Mouse (Mus musculus): ENCODE measurements around the gene Samsn1. TPM values are rescaled to one million over a fixed set of nuclear protein-coding genes. Genes with fewer than 3 reads are reported as not detected.

The Samsn1 gene
- total and polyA plus RNA-seq, 2 experiments from 2014 or later: 0.19 to 1.2 TPM

- TF ChIP-seq CTCF (IDR thresholded peaks at IDR 0.05; ENCODE audit: low read depth) (no peak), EP300 (IDR thresholded peaks at IDR 0.05; ENCODE audit: low read depth) (no peak)
- ATAC-seq (ENCODE audit: insufficient read depth, low read depth): no peak
- Histone ChIP-seq H3K27ac (ENCODE audit: low read depth) (no peak overlapping the region), H3K9me3 (replicated peaks; ENCODE audit: control insufficient read depth, low read length) (no peaks in the 10 kb centered on the region), H3K4me2 (ENCODE audit: low read depth, low read length) (no peak overlapping the region), H3K4me1 (ENCODE audit: control insufficient read depth, insufficient read depth) (no peaks in the 10 kb centered on the region), H3K4me3 (ENCODE audit: low read depth, low read length) (no peak overlapping the region), H3K9ac (replicated peaks; ENCODE audit: low read depth, low read length) (no peak overlapping the region), H3K36me3 (replicated peaks; ENCODE audit: control insufficient read depth, insufficient read depth, low read length) (no peaks in the 10 kb centered on the region), H3K27me3 (ENCODE audit: control insufficient read depth, insufficient read depth, low read length) (no peaks in the 10 kb centered on the region)
- DNase-seq (ENCODE audit: low spot score): no peak
- WGBS: 75% methylated on average over 6 of the region's 6 CpGs
These were observed 18.4 kb upstream of the Samsn1 start for GRCm38 (mm10) chr16:76040319-76040945.

GRCm38 (mm10) chr16:76019164-76019563 lies 2.9 kb downstream of the Samsn1 start:
- H3K4me1 ChIP-seq (ENCODE audit: control insufficient read depth, insufficient read depth): no peaks in the 10 kb centered on the region
- no peaks in the 10 kb centered on the region for H3K27me3 ChIP-seq (ENCODE audit: control insufficient read depth, insufficient read depth, low read length)
- 34% methylated on average over 1 of the region's 1 CpGs for WGBS
- no peak overlapping the region for H3K4me2 ChIP-seq (ENCODE audit: low read depth, low read length)
- no peak overlapping the region for H3K27ac ChIP-seq (ENCODE audit: low read depth)
- TF ChIP-seq CTCF (IDR thresholded peaks at IDR 0.05; ENCODE audit: low read depth): no peak
- TF ChIP-seq EP300 (IDR thresholded peaks at IDR 0.05; ENCODE audit: low read depth): no peak
- no peaks in the 10 kb centered on the region for H3K9me3 ChIP-seq (replicated peaks; ENCODE audit: control insufficient read depth, low read length)
- no peak overlapping the region for H3K4me3 ChIP-seq (ENCODE audit: low read depth, low read length)
- ATAC-seq (ENCODE audit: insufficient read depth, low read depth) (no peak), DNase-seq (ENCODE audit: low spot score) (no peak)
- no peak overlapping the region for H3K9ac ChIP-seq (replicated peaks; ENCODE audit: low read depth, low read length)
- no peaks in the 10 kb centered on the region for H3K36me3 ChIP-seq (replicated peaks; ENCODE audit: control insufficient read depth, insufficient read depth, low read length)

DNA sequence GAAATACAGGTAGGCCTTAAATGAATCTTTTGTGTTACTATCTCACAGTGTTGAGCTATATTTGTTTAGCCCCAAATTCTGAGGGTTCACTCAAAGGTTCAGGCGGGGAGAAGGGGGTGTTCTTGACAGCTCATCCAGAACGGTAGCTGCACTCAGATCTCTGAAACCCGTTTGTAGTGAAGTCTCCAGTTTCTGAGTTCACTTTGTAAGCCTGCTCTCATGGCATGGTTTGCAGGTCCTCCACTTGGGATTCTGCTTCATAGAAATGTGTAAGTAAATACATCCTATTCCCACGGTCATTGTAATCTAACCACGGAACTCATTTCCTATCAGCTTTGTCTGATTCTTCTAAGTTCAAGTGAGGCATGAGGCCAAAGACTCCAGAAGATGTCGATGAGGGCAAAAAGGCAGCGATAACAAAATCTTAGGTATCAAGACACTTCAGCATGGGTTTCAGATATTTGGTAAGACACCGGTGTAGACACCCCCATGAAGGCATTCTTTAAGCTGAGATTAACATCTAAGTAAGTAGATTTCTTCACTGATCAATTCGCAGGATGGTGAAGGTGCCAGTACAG lies 18.2 kb downstream of the Samsn1 start:
- 83% methylated on average over 9 of the region's 9 CpGs for WGBS
- no peak for ATAC-seq (ENCODE audit: insufficient read depth, low read depth)

GRCm38 (mm10) chr16:76002870-76003572 lies 19.1 kb downstream of the Samsn1 start:
- no peak overlapping the region for H3K9ac ChIP-seq (replicated peaks; ENCODE audit: low read depth, low read length)
- H3K36me3 ChIP-seq (replicated peaks; ENCODE audit: control insufficient read depth, insufficient read depth, low read length): no peaks in the 10 kb centered on the region
- no peaks in the 10 kb centered on the region for H3K4me1 ChIP-seq (ENCODE audit: control insufficient read depth, insufficient read depth)
- no peak overlapping the region for H3K27ac ChIP-seq (ENCODE audit: low read depth)
- ATAC-seq (ENCODE audit: insufficient read depth, low read depth) (no peak), DNase-seq (ENCODE audit: low spot score) (no peak)
- H3K9me3 ChIP-seq (replicated peaks; ENCODE audit: control insufficient read depth, low read length): no peaks in the 10 kb centered on the region
- no peaks in the 10 kb centered on the region for H3K27me3 ChIP-seq (ENCODE audit: control insufficient read depth, insufficient read depth, low read length)
- H3K4me3 ChIP-seq (ENCODE audit: low read depth, low read length): no peak overlapping the region
- no peak for TF ChIP-seq CTCF (IDR thresholded peaks at IDR 0.05; ENCODE audit: low read depth)
- TF ChIP-seq EP300 (IDR thresholded peaks at IDR 0.05; ENCODE audit: low read depth): no peak
- H3K4me2 ChIP-seq (ENCODE audit: low read depth, low read length): no peak overlapping the region
- WGBS: 84% methylated on average over 3 of the region's 3 CpGs

More for the DNA sequence above, 18.2 kb downstream of the Samsn1 start:
- DNase-seq (ENCODE audit: low spot score): no peak
- Histone ChIP-seq H3K4me1 (ENCODE audit: control insufficient read depth, insufficient read depth) (no peaks in the 10 kb centered on the region), H3K9me3 (replicated peaks; ENCODE audit: control insufficient read depth, low read length) (no peaks in the 10 kb centered on the region), H3K36me3 (replicated peaks; ENCODE audit: control insufficient read depth, insufficient read depth, low read length) (no peaks in the 10 kb centered on the region), H3K27me3 (ENCODE audit: control insufficient read depth, insufficient read depth, low read length) (no peaks in the 10 kb centered on the region), H3K27ac (ENCODE audit: low read depth) (no peak overlapping the region), H3K4me3 (ENCODE audit: low read depth, low read length) (no peak overlapping the region), H3K9ac (replicated peaks; ENCODE audit: low read depth, low read length) (no peak overlapping the region), H3K4me2 (ENCODE audit: low read depth, low read length) (no peak overlapping the region)
- TF ChIP-seq EP300 (IDR thresholded peaks at IDR 0.05; ENCODE audit: low read depth): no peak
- TF ChIP-seq CTCF (IDR thresholded peaks at IDR 0.05; ENCODE audit: low read depth): no peak

DNA sequence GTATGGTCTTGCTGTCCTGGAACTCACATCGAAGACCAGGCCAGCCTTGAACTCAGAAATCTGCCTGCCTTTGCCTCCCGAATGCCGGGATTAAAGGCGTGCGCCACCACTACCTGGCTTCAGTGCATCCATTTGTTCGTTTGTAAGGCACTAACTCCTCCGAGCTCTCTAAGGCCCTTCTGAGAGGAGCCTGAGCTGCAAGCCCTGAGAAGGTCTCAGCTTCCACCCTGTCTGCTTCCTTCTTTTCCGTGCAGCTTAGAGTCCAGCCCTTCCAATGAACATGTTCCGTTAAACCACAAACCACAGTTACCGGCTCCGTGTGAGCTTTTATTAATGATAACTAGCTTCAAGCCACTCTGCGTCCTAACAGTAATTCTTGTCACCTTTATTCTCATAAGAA lies 19.8 kb downstream of the Samsn1 start:
- no peak overlapping the region for H3K9ac ChIP-seq (replicated peaks; ENCODE audit: low read depth, low read length)
- H3K36me3 ChIP-seq (replicated peaks; ENCODE audit: control insufficient read depth, insufficient read depth, low read length): no peaks in the 10 kb centered on the region
- no peak for DNase-seq (ENCODE audit: low spot score)
- H3K4me1 ChIP-seq (ENCODE audit: control insufficient read depth, insufficient read depth): no peaks in the 10 kb centered on the region
- no peaks in the 10 kb centered on the region for H3K27me3 ChIP-seq (ENCODE audit: control insufficient read depth, insufficient read depth, low read length)
- no peaks in the 10 kb centered on the region for H3K9me3 ChIP-seq (replicated peaks; ENCODE audit: control insufficient read depth, low read length)
- ATAC-seq (ENCODE audit: insufficient read depth, low read depth): no peak
- no peak overlapping the region for H3K4me2 ChIP-seq (ENCODE audit: low read depth, low read length)
- no peak overlapping the region for H3K27ac ChIP-seq (ENCODE audit: low read depth)
- no peak for TF ChIP-seq CTCF (IDR thresholded peaks at IDR 0.05; ENCODE audit: low read depth)
- no peak for TF ChIP-seq EP300 (IDR thresholded peaks at IDR 0.05; ENCODE audit: low read depth)
- 86% methylated on average over 12 of the region's 12 CpGs for WGBS
- H3K4me3 ChIP-seq (ENCODE audit: low read depth, low read length): no peak overlapping the region

All from heart, postnatal 0 days (tissue).